Mouse (Mus musculus): ENCODE data around the gene Xxylt1. TPM values are rescaled to one million over a fixed set of nuclear protein-coding genes. Genes with fewer than 3 reads are reported as not detected.
A peak's percentile ranks its signal among the peaks of the same experiment; 100 is the strongest.

Xxylt1 gene
- polyA plus RNA-seq, 1 experiment from 2014 or later: 9.7 TPM

- Histone ChIP-seq H3K27ac (no peak overlapping the region), H3K36me3 (ENCODE audit: inconsistent target) (no peaks in the 10 kb centered on the region), H3K79me2 (ENCODE audit: inconsistent target) (no peaks in the 10 kb centered on the region), H3K4me3 (ENCODE audit: inconsistent target) (no peak overlapping the region)
- WGBS (ENCODE audit: missing documents): 90% methylated on average over 6 of the region's 6 CpGs
Observed at GRCm38 (mm10) chr16:31048194-31048593, 33.0 kb downstream of the Xxylt1 start.

- 91% methylated on average over 10 of the region's 10 CpGs for WGBS (ENCODE audit: missing documents)
- Histone ChIP-seq H3K27ac (no peak overlapping the region), H3K36me3 (ENCODE audit: inconsistent target) (no peaks in the 10 kb centered on the region), H3K4me3 (ENCODE audit: inconsistent target) (no peak overlapping the region), H3K79me2 (ENCODE audit: inconsistent target) (no peaks in the 10 kb centered on the region)
Observed at GRCm38 (mm10) chr16:31047186-31047898, 33.9 kb downstream of the Xxylt1 start.

DNA sequence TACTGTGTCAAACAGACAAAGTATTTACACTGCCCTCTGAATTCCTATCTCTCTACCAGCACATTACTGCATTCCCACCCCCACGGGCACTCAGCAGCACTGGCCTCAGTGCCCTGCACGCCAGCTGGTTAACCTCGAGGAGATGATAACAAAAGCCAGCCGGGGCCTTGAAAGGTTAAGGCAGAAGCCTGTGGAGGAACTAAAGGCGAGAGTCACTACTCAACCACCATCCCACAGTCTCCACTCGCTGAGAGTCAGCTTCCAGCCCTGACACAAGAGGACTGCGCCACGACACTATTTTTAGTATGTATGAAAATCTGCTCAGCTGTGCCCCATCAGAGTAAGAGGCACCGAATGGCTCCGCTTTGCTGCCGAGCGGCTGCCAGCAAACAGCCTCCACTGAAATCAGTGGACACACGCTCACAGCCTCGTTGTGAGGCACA, 35.0 kb downstream of the Xxylt1 start:
- 61% methylated on average over 14 of the region's 14 CpGs for WGBS (ENCODE audit: missing documents)
- Histone ChIP-seq H3K79me2 (ENCODE audit: inconsistent target) (no peaks in the 10 kb centered on the region), H3K27ac (no peak overlapping the region), H3K36me3 (ENCODE audit: inconsistent target) (no peaks in the 10 kb centered on the region), H3K4me3 (ENCODE audit: inconsistent target) (no peak overlapping the region)

DNA sequence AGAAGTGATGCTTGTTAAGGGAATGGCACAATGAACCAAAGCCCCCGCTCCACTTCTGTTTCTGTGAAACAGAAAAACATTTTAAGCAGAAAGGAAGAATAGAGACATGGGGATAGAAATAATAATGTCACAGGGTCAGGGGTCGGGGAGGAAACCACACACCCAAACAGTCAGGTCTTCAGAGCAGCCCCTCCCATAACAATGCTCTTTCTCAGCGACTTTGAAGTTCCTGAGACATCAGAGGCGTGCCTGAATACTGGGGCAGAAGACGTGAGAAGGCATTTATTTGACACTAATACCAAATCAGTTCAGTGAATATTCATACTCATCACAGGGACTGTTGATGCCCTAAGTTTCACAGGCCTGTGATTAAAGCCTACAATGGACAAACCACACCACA, 36.0 kb downstream of the Xxylt1 start:
- no peak overlapping the region for H3K4me3 ChIP-seq (ENCODE audit: inconsistent target)
- WGBS (ENCODE audit: missing documents): 79% methylated on average over 5 of the region's 5 CpGs
- no peak overlapping the region for H3K27ac ChIP-seq
- no peaks in the 10 kb centered on the region for H3K36me3 ChIP-seq (ENCODE audit: inconsistent target)
- H3K79me2 ChIP-seq (ENCODE audit: inconsistent target): no peaks in the 10 kb centered on the region

- no peaks in the 10 kb centered on the region for H3K79me2 ChIP-seq (ENCODE audit: inconsistent target)
- 97% methylated on average over 5 of the region's 5 CpGs for WGBS (ENCODE audit: missing documents)
Observed at GRCm38 (mm10) chr16:31043136-31043535, 38.1 kb downstream of the Xxylt1 start.

DNA sequence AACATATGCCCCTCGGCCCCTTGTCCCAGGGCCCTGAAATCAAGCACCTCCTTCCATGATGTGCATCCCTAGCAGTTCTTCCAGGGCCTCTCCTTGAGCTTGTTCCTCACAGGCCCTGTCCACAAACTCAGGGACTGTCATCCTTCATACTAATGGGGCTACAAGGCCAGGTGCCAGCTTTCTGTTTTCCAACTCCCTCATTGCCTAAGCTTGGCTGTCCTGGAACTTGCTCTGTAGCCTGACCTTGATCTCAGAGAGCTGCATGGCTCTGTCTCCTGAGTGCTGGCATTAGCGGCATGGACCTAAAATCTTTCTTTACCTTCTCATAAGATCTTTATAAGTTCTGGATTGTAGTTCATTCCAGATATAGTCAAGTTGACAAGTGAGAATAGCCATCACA, 39.7 kb downstream of the Xxylt1 start:
- H3K4me3 ChIP-seq (ENCODE audit: inconsistent target): no peak overlapping the region
- 100% methylated on average over 2 of the region's 2 CpGs for WGBS (ENCODE audit: missing documents)
- no peaks in the 10 kb centered on the region for H3K79me2 ChIP-seq (ENCODE audit: inconsistent target)
- no peaks in the 10 kb centered on the region for H3K36me3 ChIP-seq (ENCODE audit: inconsistent target)
- no peak overlapping the region for H3K27ac ChIP-seq

More at GRCm38 (mm10) chr16:31043136-31043535, 38.1 kb downstream of the Xxylt1 start:
- no peak overlapping the region for H3K4me3 ChIP-seq (ENCODE audit: inconsistent target)
- H3K36me3 ChIP-seq (ENCODE audit: inconsistent target): no peaks in the 10 kb centered on the region
- H3K27ac ChIP-seq: no peak overlapping the region

- no peaks in the 10 kb centered on the region for H3K79me2 ChIP-seq (ENCODE audit: inconsistent target)
- H3K27ac ChIP-seq: no peak overlapping the region
- H3K36me3 ChIP-seq (ENCODE audit: inconsistent target): no peaks in the 10 kb centered on the region
- 69% methylated on average over 9 of the region's 9 CpGs for WGBS (ENCODE audit: missing documents)
- H3K4me3 ChIP-seq (ENCODE audit: inconsistent target): no peak overlapping the region
Observed at GRCm38 (mm10) chr16:31039803-31040459, 41.3 kb downstream of the Xxylt1 start.

- Histone ChIP-seq H3K27ac (no peak overlapping the region), H3K36me3 (ENCODE audit: inconsistent target) (no peaks in the 10 kb centered on the region), H3K79me2 (ENCODE audit: inconsistent target) (no peaks in the 10 kb centered on the region), H3K4me3 (ENCODE audit: inconsistent target) (no peak overlapping the region)
- 89% methylated on average over 1 of the region's 1 CpGs for WGBS (ENCODE audit: missing documents)
Observed at GRCm38 (mm10) chr16:31037431-31037830, 43.8 kb downstream of the Xxylt1 start.

DNA sequence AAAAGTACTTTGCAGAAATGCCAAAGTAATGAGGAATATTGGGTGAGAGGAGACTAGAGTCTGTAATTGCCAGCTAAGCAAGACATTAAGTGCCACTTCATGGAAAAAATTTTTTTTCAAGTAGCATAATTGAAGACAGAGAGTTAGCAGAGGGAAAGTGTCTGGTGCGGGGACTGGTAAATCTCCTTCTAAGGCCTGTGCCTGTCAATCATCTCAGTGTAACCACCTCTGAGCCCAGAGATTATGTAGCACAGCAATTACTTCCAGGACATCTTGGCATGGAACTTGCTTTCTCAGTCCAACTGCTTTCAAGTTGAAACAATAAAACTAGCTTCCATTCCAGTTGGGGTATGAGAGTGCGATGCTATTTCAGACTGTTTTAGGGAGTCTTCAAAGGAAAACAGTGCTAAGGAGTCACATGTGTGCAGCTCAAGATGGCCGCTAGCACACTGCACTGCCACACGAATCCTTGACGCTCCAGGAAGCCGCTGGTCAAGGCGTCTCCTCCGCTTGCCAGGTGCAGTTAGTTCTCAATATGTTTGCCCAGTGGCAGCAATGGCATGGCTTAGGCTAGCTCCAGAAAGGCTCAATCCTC, 45.5 kb downstream of the Xxylt1 start:
- 97% methylated on average over 8 of the region's 8 CpGs for WGBS (ENCODE audit: missing documents)
- Histone ChIP-seq H3K4me3 (ENCODE audit: inconsistent target) (no peak overlapping the region), H3K36me3 (ENCODE audit: inconsistent target) (no peaks in the 10 kb centered on the region), H3K79me2 (ENCODE audit: inconsistent target) (no peaks in the 10 kb centered on the region), H3K27ac (peak overlapping the region; percentile 8; the same call in 1 of the 2 replicates)

- H3K4me3 ChIP-seq (ENCODE audit: inconsistent target): no peak overlapping the region
- H3K79me2 ChIP-seq (ENCODE audit: inconsistent target): no peaks in the 10 kb centered on the region
- 40% methylated on average over 7 of the region's 7 CpGs for WGBS (ENCODE audit: missing documents)
- peak overlapping the region; percentile 8; the same call in 1 of the 2 replicates for H3K27ac ChIP-seq
- no peaks in the 10 kb centered on the region for H3K36me3 ChIP-seq (ENCODE audit: inconsistent target)
Observed at GRCm38 (mm10) chr16:31035235-31035634, 46.0 kb downstream of the Xxylt1 start.

- 89% methylated on average over 2 of the region's 3 CpGs for WGBS (ENCODE audit: missing documents)
- H3K79me2 ChIP-seq (ENCODE audit: inconsistent target): no peaks in the 10 kb centered on the region
- no peak overlapping the region for H3K27ac ChIP-seq
- no peak overlapping the region for H3K4me3 ChIP-seq (ENCODE audit: inconsistent target)
- H3K36me3 ChIP-seq (ENCODE audit: inconsistent target): no peaks in the 10 kb centered on the region
Observed at GRCm38 (mm10) chr16:31034051-31034450, 47.2 kb downstream of the Xxylt1 start.

GRCm38 (mm10) chr16:31029739-31030485, 51.3 kb downstream of the Xxylt1 start:
- WGBS (ENCODE audit: missing documents): 65% methylated on average over 11 of the region's 11 CpGs
- Histone ChIP-seq H3K36me3 (ENCODE audit: inconsistent target) (no peaks in the 10 kb centered on the region), H3K4me3 (ENCODE audit: inconsistent target) (no peak overlapping the region), H3K79me2 (ENCODE audit: inconsistent target) (no peaks in the 10 kb centered on the region), H3K27ac (peak overlapping the region; percentile 85)

- Histone ChIP-seq H3K79me2 (ENCODE audit: inconsistent target) (no peaks in the 10 kb centered on the region), H3K36me3 (ENCODE audit: inconsistent target) (no peaks in the 10 kb centered on the region), H3K27ac (no peak overlapping the region), H3K4me3 (ENCODE audit: inconsistent target) (no peak overlapping the region)
Observed at GRCm38 (mm10) chr16:31027675-31028074, 53.6 kb downstream of the Xxylt1 start.

DNA sequence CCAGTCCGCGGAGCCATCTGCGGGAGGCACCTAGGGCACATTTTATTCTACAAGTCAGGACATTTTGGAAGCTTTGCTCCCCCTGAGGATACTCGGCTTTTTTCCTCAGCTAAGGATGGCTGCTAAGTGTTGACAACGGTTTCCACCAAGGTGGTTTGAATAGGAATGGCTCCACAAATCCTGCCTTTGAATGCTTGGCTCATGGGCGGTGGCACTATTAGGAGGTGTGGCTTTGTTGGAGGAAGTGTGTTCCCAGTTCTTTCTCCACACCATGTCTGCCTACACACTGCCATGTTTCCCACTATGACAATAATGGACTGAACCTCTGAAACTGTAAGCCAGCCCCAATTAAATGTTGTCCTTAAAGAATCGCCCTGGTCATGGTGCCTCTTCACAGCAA, 55.7 kb downstream of the Xxylt1 start:
- Histone ChIP-seq H3K79me2 (ENCODE audit: inconsistent target) (no peaks in the 10 kb centered on the region), H3K27ac (no peak overlapping the region), H3K4me3 (ENCODE audit: inconsistent target) (no peak overlapping the region), H3K36me3 (ENCODE audit: inconsistent target) (no peaks in the 10 kb centered on the region)
- 95% methylated on average over 7 of the region's 7 CpGs for WGBS (ENCODE audit: missing documents)

Measured in macrophage (primary cell).